Mouse (Mus musculus): ENCODE data around the gene Foxe1. TPM values are rescaled to one million over a fixed set of nuclear protein-coding genes. Genes with fewer than 3 reads are reported as not detected.

Gene Foxe1
- polyA plus RNA-seq, 1 experiment from 2014 or later, result 0.07 TPM

- ATAC-seq (replicated peaks; ENCODE audit: insufficient number of reproducible peaks, low FRiP score, low TSS enrichment), result no peak
- Histone ChIP-seq H3K4me2 (no peak overlapping the region), H3K9ac (ENCODE audit: low read depth, low read length) (no peak overlapping the region), H3K9me3 (replicated peaks; ENCODE audit: control insufficient read depth, low read length) (peaks cover 3% of the 10 kb centered on the region; the same call in 1 of the 2 replicates), H3K4me3 (ENCODE audit: low read depth, low read length) (no peak overlapping the region), H3K36me3 (ENCODE audit: control insufficient read depth, insufficient read depth, low read length) (no peaks in the 10 kb centered on the region), H3K27ac (ENCODE audit: low read depth, low read length) (no peak overlapping the region), H3K4me1 (ENCODE audit: control insufficient read depth, insufficient read depth, low read length) (no peaks in the 10 kb centered on the region), H3K27me3 (ENCODE audit: control insufficient read depth, insufficient read depth, low read length) (peaks cover 11% of the 10 kb centered on the region; the same call in 1 of the 2 replicates)
- 33% methylated on average over 4 of the region's 4 CpGs for WGBS (ENCODE audit: insufficient replicate concordance)
These were observed 20.7 kb upstream of the Foxe1 start for GRCm38 (mm10) chr4:46322715-46323114.

GRCm38 (mm10) chr4:46328906-46329305 lies 14.5 kb upstream of the Foxe1 start:
- Histone ChIP-seq H3K27me3 (ENCODE audit: control insufficient read depth, insufficient read depth, low read length) (peaks cover 3% of the 10 kb centered on the region; the same call in 1 of the 2 replicates), H3K4me1 (ENCODE audit: control insufficient read depth, insufficient read depth, low read length) (no peaks in the 10 kb centered on the region), H3K9ac (ENCODE audit: low read depth, low read length) (no peak overlapping the region), H3K9me3 (replicated peaks; ENCODE audit: control insufficient read depth, low read length) (no peaks in the 10 kb centered on the region), H3K36me3 (ENCODE audit: control insufficient read depth, insufficient read depth, low read length) (no peaks in the 10 kb centered on the region), H3K27ac (ENCODE audit: low read depth, low read length) (no peak overlapping the region), H3K4me3 (ENCODE audit: low read depth, low read length) (no peak overlapping the region), H3K4me2 (no peak overlapping the region)
- WGBS (ENCODE audit: insufficient replicate concordance), result 42% methylated on average over 3 of the region's 3 CpGs
- ATAC-seq (replicated peaks; ENCODE audit: insufficient number of reproducible peaks, low FRiP score, low TSS enrichment), result no peak

GRCm38 (mm10) chr4:46335846-46336245 lies 7.6 kb upstream of the Foxe1 start:
- WGBS (ENCODE audit: insufficient replicate concordance), result 19% methylated on average over 1 of the region's 1 CpGs
- no peak overlapping the region for H3K4me2 ChIP-seq
- no peaks in the 10 kb centered on the region for H3K36me3 ChIP-seq (ENCODE audit: control insufficient read depth, insufficient read depth, low read length)
- H3K4me3 ChIP-seq (ENCODE audit: low read depth, low read length), result no peak overlapping the region
- peaks cover 38% of the 10 kb centered on the region for H3K27me3 ChIP-seq (ENCODE audit: control insufficient read depth, insufficient read depth, low read length)
- peaks cover 8% of the 10 kb centered on the region for H3K4me1 ChIP-seq (ENCODE audit: control insufficient read depth, insufficient read depth, low read length)
- H3K9me3 ChIP-seq (replicated peaks; ENCODE audit: control insufficient read depth, low read length), result no peaks in the 10 kb centered on the region
- ATAC-seq (replicated peaks; ENCODE audit: insufficient number of reproducible peaks, low FRiP score, low TSS enrichment), result no peak
- H3K9ac ChIP-seq (ENCODE audit: low read depth, low read length), result no peak overlapping the region
- H3K27ac ChIP-seq (ENCODE audit: low read depth, low read length), result no peak overlapping the region

GRCm38 (mm10) chr4:46337990-46338389 lies 5.4 kb upstream of the Foxe1 start:
- Histone ChIP-seq H3K27ac (ENCODE audit: low read depth, low read length) (no peak overlapping the region), H3K9ac (ENCODE audit: low read depth, low read length) (no peak overlapping the region), H3K4me1 (ENCODE audit: control insufficient read depth, insufficient read depth, low read length) (peaks cover 8% of the 10 kb centered on the region), H3K36me3 (ENCODE audit: control insufficient read depth, insufficient read depth, low read length) (no peaks in the 10 kb centered on the region), H3K4me3 (ENCODE audit: low read depth, low read length) (no peak overlapping the region), H3K4me2 (no peak overlapping the region), H3K27me3 (ENCODE audit: control insufficient read depth, insufficient read depth, low read length) (peaks cover 59% of the 10 kb centered on the region), H3K9me3 (replicated peaks; ENCODE audit: control insufficient read depth, low read length) (no peaks in the 10 kb centered on the region)
- 3% methylated on average over 3 of the region's 3 CpGs for WGBS (ENCODE audit: insufficient replicate concordance)
- ATAC-seq (replicated peaks; ENCODE audit: insufficient number of reproducible peaks, low FRiP score, low TSS enrichment), result no peak

GRCm38 (mm10) chr4:46339026-46339425 lies 4.4 kb upstream of the Foxe1 start:
- Histone ChIP-seq H3K4me3 (ENCODE audit: low read depth, low read length) (no peak overlapping the region), H3K4me2 (no peak overlapping the region), H3K9ac (ENCODE audit: low read depth, low read length) (no peak overlapping the region), H3K36me3 (ENCODE audit: control insufficient read depth, insufficient read depth, low read length) (no peaks in the 10 kb centered on the region), H3K27me3 (ENCODE audit: control insufficient read depth, insufficient read depth, low read length) (peaks cover 69% of the 10 kb centered on the region), H3K4me1 (ENCODE audit: control insufficient read depth, insufficient read depth, low read length) (peaks cover 8% of the 10 kb centered on the region), H3K9me3 (replicated peaks; ENCODE audit: control insufficient read depth, low read length) (no peaks in the 10 kb centered on the region), H3K27ac (ENCODE audit: low read depth, low read length) (no peak overlapping the region)
- WGBS (ENCODE audit: insufficient replicate concordance), result 22% methylated on average over 10 of the region's 10 CpGs
- no peak for ATAC-seq (replicated peaks; ENCODE audit: insufficient number of reproducible peaks, low FRiP score, low TSS enrichment)

- 2% methylated on average over 26 of the region's 26 CpGs for WGBS (ENCODE audit: insufficient replicate concordance)
- Histone ChIP-seq H3K4me1 (ENCODE audit: control insufficient read depth, insufficient read depth, low read length) (peaks cover 8% of the 10 kb centered on the region), H3K4me3 (ENCODE audit: low read depth, low read length) (peak overlapping the region; percentile 6; the same call in 1 of the 2 replicates), H3K36me3 (ENCODE audit: control insufficient read depth, insufficient read depth, low read length) (no peaks in the 10 kb centered on the region), H3K9ac (ENCODE audit: low read depth, low read length) (no peak overlapping the region), H3K27ac (ENCODE audit: low read depth, low read length) (no peak overlapping the region), H3K4me2 (peak overlapping the region; percentile 35; the same call in 1 of the 2 replicates), H3K27me3 (ENCODE audit: control insufficient read depth, insufficient read depth, low read length) (peaks cover 75% of the 10 kb centered on the region), H3K9me3 (replicated peaks; ENCODE audit: control insufficient read depth, low read length) (no peaks in the 10 kb centered on the region)
- no peak for ATAC-seq (replicated peaks; ENCODE audit: insufficient number of reproducible peaks, low FRiP score, low TSS enrichment)
These were observed 3.8 kb upstream of the Foxe1 start for GRCm38 (mm10) chr4:46339584-46339983.

GRCm38 (mm10) chr4:46341831-46342680 lies 1.4 kb upstream of the Foxe1 start:
- peak overlapping the region; percentile 7; the same call in 1 of the 2 replicates for H3K4me2 ChIP-seq
- no peak overlapping the region for H3K9ac ChIP-seq (ENCODE audit: low read depth, low read length)
- H3K9me3 ChIP-seq (replicated peaks; ENCODE audit: control insufficient read depth, low read length), result no peaks in the 10 kb centered on the region
- peaks cover 91% of the 10 kb centered on the region for H3K27me3 ChIP-seq (ENCODE audit: control insufficient read depth, insufficient read depth, low read length)
- H3K27ac ChIP-seq (ENCODE audit: low read depth, low read length), result no peak overlapping the region
- 18% methylated on average over 22 of the region's 22 CpGs for WGBS (ENCODE audit: insufficient replicate concordance)
- peaks cover 8% of the 10 kb centered on the region for H3K4me1 ChIP-seq (ENCODE audit: control insufficient read depth, insufficient read depth, low read length)
- no peaks in the 10 kb centered on the region for H3K36me3 ChIP-seq (ENCODE audit: control insufficient read depth, insufficient read depth, low read length)
- ATAC-seq (replicated peaks; ENCODE audit: insufficient number of reproducible peaks, low FRiP score, low TSS enrichment), result no peak
- H3K4me3 ChIP-seq (ENCODE audit: low read depth, low read length), result no peak overlapping the region

- Histone ChIP-seq H3K9ac (ENCODE audit: low read depth, low read length) (no peak overlapping the region), H3K4me2 (peak overlapping the region; percentile 7), H3K27ac (ENCODE audit: low read depth, low read length) (no peak overlapping the region), H3K9me3 (replicated peaks; ENCODE audit: control insufficient read depth, low read length) (no peaks in the 10 kb centered on the region), H3K4me1 (ENCODE audit: control insufficient read depth, insufficient read depth, low read length) (peaks cover 8% of the 10 kb centered on the region), H3K36me3 (ENCODE audit: control insufficient read depth, insufficient read depth, low read length) (no peaks in the 10 kb centered on the region), H3K27me3 (ENCODE audit: control insufficient read depth, insufficient read depth, low read length) (peaks cover 97% of the 10 kb centered on the region), H3K4me3 (ENCODE audit: low read depth, low read length) (no peak overlapping the region)
- under 1% methylated on average over 28 of the region's 28 CpGs for WGBS (ENCODE audit: insufficient replicate concordance)
- no peak for ATAC-seq (replicated peaks; ENCODE audit: insufficient number of reproducible peaks, low FRiP score, low TSS enrichment)
These were observed 610 bp upstream of the Foxe1 start for GRCm38 (mm10) chr4:46342711-46343286.
